Mouse (Mus musculus) forebrain, embryonic 10.5 days (tissue): ENCODE measurements around the gene Sema6b. TPM values are rescaled to one million over a fixed set of nuclear protein-coding genes. Genes with fewer than 3 reads are reported as not detected.
A peak's percentile ranks its signal among the peaks of the same experiment; 100 is the strongest.

Experiments
- DNase-seq: peaks from one replicate; pipeline ENCODE4 v3.0.0-alpha.2; 2017; ENCODE audit warnings: low spot score; ENCODE audit errors: extremely low spot score
- H3K27ac ChIP-seq: fragments of 300-500 bp; sonication (generic); 2 replicates; pipeline ENCODE4 v1.5.1; 2016; ENCODE audit warnings: mild to moderate bottlenecking
- H3K27me3 ChIP-seq: fragments of 300-500 bp; sonication (generic); 2 replicates; pipeline ENCODE4 v1.6.1; 2016; ENCODE audit warnings: mild to moderate bottlenecking; ENCODE audit not compliant: poor library complexity, severe bottlenecking
- H3K36me3 ChIP-seq: fragments of 300-500 bp; sonication (generic); replicated peaks from 2 replicates; pipeline ENCODE4 v1.6.1; 2016; ENCODE audit warnings: mild to moderate bottlenecking, moderate library complexity
- H3K4me1 ChIP-seq: fragments of 300-500 bp; sonication (generic); 2 replicates; pipeline ENCODE4 v1.6.1; 2016
- H3K4me3 ChIP-seq: fragments of 300-500 bp; sonication (generic); 2 replicates; pipeline ENCODE4 v1.5.1; 2016; ENCODE audit warnings: mild to moderate bottlenecking, moderate library complexity
- H3K9me3 ChIP-seq: fragments of 300-500 bp; sonication (generic); 2 replicates; pipeline ENCODE4 v1.6.1; 2016; ENCODE audit warnings: mild to moderate bottlenecking, moderate library complexity
- WGBS: fragments of 180-500 bp; shearing (Covaris S2); methylation state at CpG from one replicate; pipeline ENCODE4 v1.1.7; 2016; 5-methylcytosine and 5-hydroxymethylcytosine counted together
- polyA plus RNA-seq: library from polyadenylated mRNA; unstranded; fragments of >200 nt; fragmentation: Nextera tagmentation; extraction: Ambion mirVana; gene quantifications from 2 replicates; pipeline ENCODE4 v1.2.1, GENCODE M21; 2016

The Sema6b gene
- polyA plus RNA-seq, 1 experiment from 2014 or later: 0.67 TPM

DNA sequence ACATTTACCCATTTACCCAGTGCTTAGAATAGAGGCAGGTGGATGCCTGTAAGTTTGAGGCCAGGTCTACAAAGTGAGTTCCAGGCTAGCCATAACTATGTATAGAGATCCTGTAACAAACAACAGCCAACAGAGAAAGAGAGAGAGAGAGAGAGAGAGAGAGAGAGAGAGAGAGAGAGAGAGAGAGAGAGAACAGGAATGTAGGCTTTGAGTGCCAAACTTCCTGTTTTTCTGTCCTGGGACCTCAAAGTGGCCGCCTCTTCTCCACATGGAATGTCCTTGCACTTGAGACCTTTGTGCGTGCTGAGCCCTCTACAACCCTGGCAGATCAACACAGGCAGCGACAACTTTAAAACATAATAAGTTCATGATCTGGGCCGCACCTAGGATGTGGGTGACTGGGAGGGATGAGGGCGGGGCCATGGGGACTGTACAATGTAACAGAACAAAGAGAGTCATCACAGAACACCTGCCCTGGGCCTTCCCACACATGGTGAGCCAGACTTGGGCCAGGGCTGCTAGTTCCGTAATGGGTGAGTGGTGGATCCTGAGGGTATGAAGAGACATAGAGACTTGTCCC is 23.5 kb upstream of the Sema6b start:
- H3K27ac ChIP-seq: peak overlapping the region; percentile 80; the same call in 1 of the 2 replicates
- H3K27me3 ChIP-seq: peaks cover 34% of the 10 kb centered on the region
- no peaks in the 10 kb centered on the region for H3K9me3 ChIP-seq
- no peak for DNase-seq
- 86% methylated on average over 6 of the region's 6 CpGs for WGBS
- peaks cover 34% of the 10 kb centered on the region for H3K4me1 ChIP-seq
- peak overlapping the region; percentile 57; the same call in 1 of the 2 replicates for H3K4me3 ChIP-seq
- H3K36me3 ChIP-seq: no peaks in the 10 kb centered on the region

- H3K36me3 ChIP-seq: no peaks in the 10 kb centered on the region
- H3K27ac ChIP-seq: peak within 1 kb of the TSS; percentile 80
- no peaks in the 10 kb centered on the region for H3K9me3 ChIP-seq
- DNase-seq: peak; percentile 93
- peak within 1 kb of the TSS; percentile 57 for H3K4me3 ChIP-seq
- peaks cover 47% of the 10 kb centered on the region for H3K27me3 ChIP-seq
- peaks cover 34% of the 10 kb centered on the region for H3K4me1 ChIP-seq
- under 1% methylated on average over 30 of the region's 30 CpGs for WGBS
These were observed 22.2 kb upstream of the Sema6b start, which contains the start of gene Tnfaip8l1 for GRCm38 (mm10) chr17:56162231-56162774. Gene Tnfaip8l1 (plus strand): TSS chr17:56162477.

- 3% methylated on average over 9 of the region's 9 CpGs for WGBS
- no peaks in the 10 kb centered on the region for H3K9me3 ChIP-seq
- peak; percentile 70 for DNase-seq
- peaks cover 30% of the 10 kb centered on the region for H3K4me1 ChIP-seq
- peaks cover 71% of the 10 kb centered on the region for H3K27me3 ChIP-seq
- no peaks in the 10 kb centered on the region for H3K36me3 ChIP-seq
- no peak overlapping the region for H3K27ac ChIP-seq
- H3K4me3 ChIP-seq: no peak overlapping the region
These were observed 19.6 kb upstream of the Sema6b start for GRCm38 (mm10) chr17:56159729-56160128.

- peaks cover 83% of the 10 kb centered on the region for H3K27me3 ChIP-seq
- H3K4me1 ChIP-seq: peaks cover 16% of the 10 kb centered on the region
- H3K27ac ChIP-seq: no peak overlapping the region
- no peaks in the 10 kb centered on the region for H3K36me3 ChIP-seq
- H3K9me3 ChIP-seq: no peaks in the 10 kb centered on the region
- H3K4me3 ChIP-seq: no peak overlapping the region
- DNase-seq: no peak
- 63% methylated on average over 9 of the region's 9 CpGs for WGBS
These were observed 13.5 kb upstream of the Sema6b start for GRCm38 (mm10) chr17:56153643-56154042.

DNA sequence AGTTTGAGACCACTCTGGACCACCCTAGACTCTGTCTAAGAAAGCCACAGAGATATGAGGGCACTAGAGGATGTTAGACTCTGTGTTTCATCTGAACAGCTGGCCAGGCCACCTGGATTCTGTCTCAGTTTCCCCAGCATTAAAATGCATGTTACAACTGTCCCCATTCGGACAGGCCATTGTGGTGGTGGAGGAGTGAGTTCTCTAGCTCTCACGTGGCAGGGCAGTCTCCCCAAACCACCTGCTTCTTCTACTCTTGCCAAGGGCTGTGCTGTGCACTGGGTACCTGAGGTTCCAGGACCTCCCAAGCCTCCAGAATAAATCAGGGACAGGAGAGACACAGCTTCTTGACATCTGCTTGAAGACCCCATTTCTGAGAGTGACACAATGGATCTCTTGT is 9.8 kb upstream of the Sema6b start:
- no peak for DNase-seq
- no peaks in the 10 kb centered on the region for H3K36me3 ChIP-seq
- no peak overlapping the region for H3K27ac ChIP-seq
- H3K4me3 ChIP-seq: no peak overlapping the region
- H3K4me1 ChIP-seq: peaks cover 25% of the 10 kb centered on the region
- WGBS: 49% methylated on average over 2 of the region's 2 CpGs
- H3K9me3 ChIP-seq: no peaks in the 10 kb centered on the region
- peaks cover 85% of the 10 kb centered on the region for H3K27me3 ChIP-seq

DNA sequence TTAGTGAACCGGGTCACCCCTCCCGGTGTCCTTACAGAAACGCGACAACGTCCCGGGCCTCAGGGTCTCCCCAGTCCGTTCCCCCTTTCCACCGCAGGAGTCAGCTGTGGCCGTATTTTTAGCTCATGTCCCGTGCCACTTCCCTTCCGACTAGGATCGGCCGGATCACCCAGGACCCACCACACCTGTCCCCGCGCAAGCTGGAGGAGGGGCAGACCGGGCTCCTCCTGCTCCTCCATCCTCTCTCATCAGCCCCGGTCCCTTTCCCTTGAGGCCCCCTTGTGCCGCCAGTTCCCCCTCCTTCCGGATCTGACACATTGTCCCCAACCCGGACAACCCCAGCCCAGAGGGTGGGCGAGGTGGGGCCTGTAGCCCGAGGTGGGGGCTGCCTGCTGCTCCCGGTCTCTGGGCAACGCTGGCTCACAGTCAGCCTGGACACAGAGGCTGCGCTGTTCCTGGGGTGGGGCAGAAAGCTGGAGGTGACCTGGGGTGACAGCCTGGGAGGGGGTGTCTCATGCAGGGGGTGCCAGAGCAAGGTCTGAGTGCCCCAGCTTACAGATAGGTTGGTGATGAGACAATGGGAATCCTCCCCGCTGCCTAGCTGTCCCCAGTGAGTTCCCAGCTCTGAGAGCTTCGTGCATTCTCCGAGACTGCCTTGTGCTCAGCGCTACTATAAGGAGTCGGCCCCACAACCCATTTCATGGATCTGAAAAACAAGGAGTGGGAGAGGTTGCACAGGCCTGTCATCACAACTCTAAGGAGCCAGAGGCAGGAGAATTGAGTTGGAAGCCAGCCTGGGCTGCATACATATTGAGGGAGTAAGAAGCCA is 8.9 kb upstream of the Sema6b start:
- no peak for DNase-seq
- Histone ChIP-seq H3K9me3 (no peaks in the 10 kb centered on the region), H3K27ac (peak overlapping the region; percentile 58; the same call in 1 of the 2 replicates), H3K36me3 (no peaks in the 10 kb centered on the region), H3K4me3 (peak overlapping the region; percentile 40), H3K27me3 (peaks cover 87% of the 10 kb centered on the region), H3K4me1 (peaks cover 25% of the 10 kb centered on the region)
- WGBS: 2% methylated on average over 30 of the region's 30 CpGs

GRCm38 (mm10) chr17:56148280-56148679 is 8.1 kb upstream of the Sema6b start:
- DNase-seq: no peak
- Histone ChIP-seq H3K9me3 (no peaks in the 10 kb centered on the region), H3K27me3 (peaks cover 88% of the 10 kb centered on the region), H3K27ac (no peak overlapping the region), H3K4me1 (peaks cover 20% of the 10 kb centered on the region), H3K36me3 (no peaks in the 10 kb centered on the region), H3K4me3 (peak overlapping the region; percentile 40)
- 20% methylated on average over 9 of the region's 9 CpGs for WGBS

DNA sequence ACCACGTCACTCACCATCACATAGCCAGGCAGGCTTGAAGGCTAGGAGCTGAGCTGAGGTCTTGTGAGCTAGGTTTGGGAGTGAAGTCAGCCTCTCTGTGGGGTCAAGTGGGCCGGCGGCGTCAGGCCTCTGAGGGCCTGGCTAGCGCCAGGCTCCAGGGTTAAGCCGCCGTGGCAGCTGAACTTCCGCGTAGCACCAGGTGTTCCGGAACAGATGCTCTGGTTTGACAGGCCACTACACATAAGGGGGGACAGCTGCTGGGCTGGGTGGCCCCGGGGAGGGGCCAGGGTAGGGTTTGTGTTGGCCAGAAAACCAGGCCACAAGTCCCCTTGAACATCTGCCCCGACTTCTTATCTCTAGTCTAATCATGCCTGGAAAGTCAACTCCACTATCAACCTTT is 7.3 kb upstream of the Sema6b start:
- Histone ChIP-seq H3K27me3 (peaks cover 97% of the 10 kb centered on the region), H3K9me3 (no peaks in the 10 kb centered on the region), H3K4me1 (peaks cover 24% of the 10 kb centered on the region), H3K36me3 (no peaks in the 10 kb centered on the region), H3K27ac (no peak overlapping the region), H3K4me3 (no peak overlapping the region)
- no peak for DNase-seq
- 72% methylated on average over 12 of the region's 12 CpGs for WGBS

DNA sequence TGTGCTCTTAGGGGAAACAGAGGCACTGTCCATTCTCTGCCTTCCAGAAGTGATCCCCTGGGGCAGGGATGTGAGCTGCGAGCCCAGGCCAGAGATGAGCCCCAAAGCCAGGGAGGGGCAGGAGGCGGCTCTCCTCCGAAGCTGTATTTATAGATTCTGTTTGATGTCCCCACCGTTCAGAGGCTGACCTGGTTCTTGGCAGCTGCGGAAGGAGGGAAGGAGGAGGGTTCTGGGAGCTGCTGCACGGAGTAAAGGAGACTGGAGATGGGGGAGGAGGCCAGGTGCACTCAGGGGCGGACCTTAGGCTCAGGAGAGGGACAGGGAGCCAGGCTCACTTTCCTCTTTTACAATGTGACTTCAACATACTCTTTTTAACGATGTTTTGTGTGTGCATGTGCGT is 6.0 kb upstream of the Sema6b start:
- H3K4me1 ChIP-seq: peaks cover 37% of the 10 kb centered on the region
- H3K9me3 ChIP-seq: no peaks in the 10 kb centered on the region
- H3K27me3 ChIP-seq: peaks cover 100% of the 10 kb centered on the region
- H3K4me3 ChIP-seq: no peak overlapping the region
- WGBS: 20% methylated on average over 9 of the region's 9 CpGs
- H3K36me3 ChIP-seq: no peaks in the 10 kb centered on the region
- no peak overlapping the region for H3K27ac ChIP-seq
- no peak for DNase-seq

- Histone ChIP-seq H3K4me1 (peaks cover 50% of the 10 kb centered on the region), H3K36me3 (no peaks in the 10 kb centered on the region), H3K4me3 (no peak overlapping the region), H3K27me3 (peaks cover 100% of the 10 kb centered on the region), H3K27ac (no peak overlapping the region), H3K9me3 (no peaks in the 10 kb centered on the region)
- WGBS: 83% methylated on average over 9 of the region's 9 CpGs
- no peak for DNase-seq
These were observed 4.4 kb upstream of the Sema6b start for GRCm38 (mm10) chr17:56144546-56144945.

- 1% methylated on average over 47 of the region's 47 CpGs for WGBS
- Histone ChIP-seq H3K4me3 (peak overlapping the region; percentile 54), H3K27me3 (peaks cover 100% of the 10 kb centered on the region), H3K9me3 (no peaks in the 10 kb centered on the region), H3K36me3 (no peaks in the 10 kb centered on the region), H3K4me1 (peaks cover 57% of the 10 kb centered on the region), H3K27ac (peak overlapping the region; percentile 76)
- DNase-seq: peak; percentile 67
These were observed 1.8 kb upstream of the Sema6b start for GRCm38 (mm10) chr17:56141702-56142605.

DNA sequence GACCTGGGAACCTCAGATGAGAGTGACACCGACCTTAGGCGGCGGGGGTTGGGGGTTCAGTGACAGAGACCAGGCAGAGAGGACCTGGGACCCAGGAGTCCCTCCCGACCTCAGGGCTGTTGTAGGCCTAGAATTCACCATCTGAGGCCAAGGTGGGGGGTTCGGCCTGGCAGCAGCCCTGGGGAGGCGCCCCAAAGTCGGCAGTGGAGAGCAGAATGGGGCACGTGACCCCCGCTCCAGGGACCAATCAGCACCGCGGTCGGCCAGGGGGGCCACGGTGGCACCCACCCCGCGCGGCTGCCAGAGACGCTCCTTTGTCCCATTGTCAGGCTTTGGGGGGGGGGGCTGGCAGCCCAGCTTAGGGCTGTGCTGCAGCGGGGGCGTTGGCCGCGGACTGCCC is 788 bp downstream of the Sema6b start:
- Histone ChIP-seq H3K27ac (peak overlapping the region; percentile 68), H3K9me3 (no peaks in the 10 kb centered on the region), H3K36me3 (no peaks in the 10 kb centered on the region), H3K4me1 (peaks cover 64% of the 10 kb centered on the region), H3K4me3 (peak overlapping the region; percentile 80), H3K27me3 (peaks cover 93% of the 10 kb centered on the region)
- DNase-seq: no peak
- WGBS: 5% methylated on average over 17 of the region's 21 CpGs
